In the genomic region with DNA sequence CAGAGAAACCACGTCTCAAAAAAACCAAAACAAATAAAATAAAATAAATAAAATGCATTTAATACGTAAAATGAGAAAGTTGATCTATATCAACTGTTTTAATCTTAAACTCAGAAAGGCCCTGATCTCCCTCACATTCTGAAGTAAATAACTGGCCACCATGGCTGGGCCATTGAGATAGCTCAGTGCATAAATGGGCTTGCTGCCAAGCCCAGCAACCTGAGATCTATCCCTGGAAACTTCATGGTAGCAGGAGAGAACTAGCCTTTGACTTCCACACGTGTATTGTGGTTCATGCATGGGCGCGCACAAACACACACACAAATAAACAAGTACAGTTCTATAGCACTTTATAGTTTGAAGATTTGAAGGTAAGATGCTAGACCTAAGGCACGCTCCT, we compare ENCODE assay signal across 19 mouse cellular contexts. TPM values are rescaled to one million over a fixed set of nuclear protein-coding genes. Genes with fewer than 3 reads are reported as not detected.
A peak's percentile ranks its signal among the peaks of the same experiment; 100 is the strongest.
DNase-seq lines count a peak whose midpoint lies in the region; ATAC-seq and TF ChIP-seq lines count a peak whose summit lies in the region.
"Had no signal": no experiment of that assay in that cellular context is flagged by ENCODE, and none has a peak within 500 bp of the region (broad histone marks: within the 10 kb centered on the region; RNA-seq: fewer than 3 reads in every experiment).

No protein-coding gene starts in this region.

- H3K4me3 ChIP-seq in CH12.LX (replicated peaks in 1 of 3; ENCODE audit: low read depth in 2 of 3, low read length in 2 of 3, poor library complexity in 1 of 3) (no peak overlapping the region), MEL (ENCODE audit: control insufficient read depth in 1 of 2, insufficient read depth in 1 of 2, low read depth in 2 of 2, low read length in 2 of 2) (no peak overlapping the region)
- H3K4me3 ChIP-seq: embryonic facial prominence, embryonic 10.5 days; embryonic facial prominence, embryonic 12.5 days; forebrain, embryonic 13.5 days; forebrain, embryonic 15.5 days had no signal

- TF ChIP-seq RAD21 in CH12.LX (IDR thresholded peaks at IDR 0.05; ENCODE audit: low read depth, low read length) (no peak), MEL (IDR thresholded peaks at IDR 0.05; ENCODE audit: low read depth, low read length) (no peak)

- TF ChIP-seq EP300 in CH12.LX (IDR thresholded peaks at IDR 0.05; ENCODE audit: low read length) (no peak), MEL (IDR thresholded peaks at IDR 0.05; ENCODE audit: low read depth in 1 of 2, low read length in 2 of 2) (peak; percentile 22 to 27; a peak in 3 of 4 replicates)

- H3K4me1 ChIP-seq in CH12.LX (ENCODE audit: control insufficient read depth in 1 of 2, insufficient read depth in 2 of 2) (peaks cover 29 to 98% of the 10 kb centered on the region in 2 experiments), MEL (ENCODE audit: control insufficient read depth in 1 of 2, insufficient read depth in 2 of 2, low read length in 2 of 2) (peaks cover 19 to 21% of the 10 kb centered on the region in 2 experiments)
- H3K4me1 ChIP-seq: embryonic facial prominence, embryonic 10.5 days; forebrain, embryonic 13.5 days had no signal

- no peaks in the 10 kb centered on the region for H3K27me3 ChIP-seq in CH12.LX (replicated peaks)
- no peaks in the 10 kb centered on the region for H3K27me3 ChIP-seq in MEL (ENCODE audit: control insufficient read depth in 1 of 2, insufficient read depth in 2 of 2, low read length in 2 of 2)
- H3K27me3 ChIP-seq: embryonic facial prominence, embryonic 12.5 days; forebrain, embryonic 13.5 days; forebrain, embryonic 15.5 days had no signal

- TF ChIP-seq CTCF in CH12.LX (conservative IDR thresholded peaks at IDR 0.05 in 1 of 2, IDR thresholded peaks at IDR 0.05 in 1 of 2; ENCODE audit: low read depth in 2 of 2, low read length in 2 of 2) = no peak
- no peak for TF ChIP-seq CTCF in MEL (IDR thresholded peaks at IDR 0.05 in 2 of 3, conservative IDR thresholded peaks at IDR 0.05 in 1 of 3; ENCODE audit: control insufficient read depth in 1 of 3, insufficient read depth in 1 of 3, low read depth in 2 of 3, low read length in 3 of 3, poor library complexity in 1 of 3, severe bottlenecking in 1 of 3)

- in situ Hi-C loops in CH12.LX (cut with MboI; ENCODE audit: low pct_ligation_motif_present, low pct_unique_long_range_greater_than_20kb, low sequenced_read_pairs) = no loop called here

- dilution Hi-C loops in CH12.LX (cut with MboI; ENCODE audit: extremely low pct_ligation_motif_present, extremely low pct_unique_long_range_greater_than_20kb, low sequenced_read_pairs) = no loop called here

- no peak overlapping the region; the same call in 1 of the 2 replicates for H3K9ac ChIP-seq in CH12.LX (ENCODE audit: insufficient read depth, low read depth)
- no peak overlapping the region for H3K9ac ChIP-seq in MEL (ENCODE audit: control insufficient read depth, low read depth, low read length, poor library complexity, severe bottlenecking)
- H3K9ac ChIP-seq: embryonic facial prominence, embryonic 12.5 days; forebrain, embryonic 13.5 days; forebrain, embryonic 15.5 days; forebrain, postnatal 0 days had no signal

- DNase-seq in CH12.LX (ENCODE audit: extremely low read depth) (no peak), MEL (ENCODE audit: low read depth, low spot score) (peak; percentile 57)
- no peak for DNase-seq in neural tube, embryonic 10.5 days (ENCODE audit: extremely low spot score, low spot score)
- no peak for DNase-seq in cerebellum, adult 9-11 months
- DNase-seq: adrenal gland, adult 2 months; adrenal gland, postnatal 10 days; adrenal gland, postnatal 25 days; cerebellum, adult 11 months; cerebellum, adult 18-20 months; cerebellum, adult 8-10 months; cerebellum, postnatal 10 days; cerebellum, postnatal 25 days; forebrain, postnatal 0 days had no signal

- ATAC-seq in megakaryocyte-erythroid progenitor cell, adult 5-6 weeks (replicated peaks; ENCODE audit: low FRiP score, low TSS enrichment, poor library complexity, severe bottlenecking) = peak; percentile 69; the same call in 1 of the 2 replicates
- ATAC-seq: forebrain, embryonic 13.5 days; forebrain, embryonic 15.5 days; forebrain, postnatal 0 days had no signal

- H3K36me3 ChIP-seq in CH12.LX (replicated peaks in 1 of 2; ENCODE audit: control insufficient read depth in 1 of 2, insufficient read depth in 1 of 2, low read length in 1 of 2) (peaks cover 6 to 21% of the 10 kb centered on the region in 2 experiments), MEL (ENCODE audit: control insufficient read depth in 1 of 2, insufficient read depth in 2 of 2, low read length in 2 of 2) (peaks cover 9 to 31% of the 10 kb centered on the region in 2 experiments)

- H3K27ac ChIP-seq in CH12.LX (ENCODE audit: insufficient read depth, low read depth) = no peak overlapping the region; the same call in 1 of the 2 replicates
- H3K27ac ChIP-seq in MEL (ENCODE audit: control insufficient read depth, low read depth, low read length) = no peak overlapping the region
- H3K27ac ChIP-seq: embryonic facial prominence, embryonic 10.5 days; embryonic facial prominence, embryonic 12.5 days; forebrain, embryonic 13.5 days; forebrain, embryonic 15.5 days had no signal

- H3K9me3 ChIP-seq in CH12.LX (replicated peaks; ENCODE audit: low read length) (no peaks in the 10 kb centered on the region), MEL (replicated peaks; ENCODE audit: insufficient read depth, low read length) (no peaks in the 10 kb centered on the region)
- H3K9me3 ChIP-seq: embryonic facial prominence, embryonic 10.5 days; embryonic facial prominence, embryonic 12.5 days; forebrain, embryonic 13.5 days; forebrain, embryonic 15.5 days; G1E had no signal

- TF ChIP-seq POLR2A in CH12.LX (IDR thresholded peaks at IDR 0.05; ENCODE audit: low read depth, low read length) (no peak), MEL (IDR thresholded peaks at IDR 0.05; ENCODE audit: control insufficient read depth in 1 of 2, insufficient read depth in 1 of 2, low read depth in 1 of 2, low read length in 2 of 2, poor library complexity in 1 of 2) (no peak)

- H3K79me2 ChIP-seq in CH12.LX (replicated peaks; ENCODE audit: control insufficient read depth, extremely low read depth, insufficient read depth, poor library complexity, severe bottlenecking) = peaks cover 81% of the 10 kb centered on the region
- peaks cover 71% of the 10 kb centered on the region for H3K79me2 ChIP-seq in MEL (ENCODE audit: control insufficient read depth, insufficient read depth, low read length, poor library complexity)

- peak overlapping the region; percentile 50; the same call in 1 of the 2 replicates for H3K4me2 ChIP-seq in CH12.LX (ENCODE audit: insufficient read depth, low read depth, poor library complexity, severe bottlenecking)
- H3K4me2 ChIP-seq: embryonic facial prominence, embryonic 12.5 days; forebrain, embryonic 13.5 days; forebrain, embryonic 15.5 days had no signal

TF ChIP-seq in CH12.LX, 34 proteins besides CTCF, POLR2A, EP300 and RAD21:
- TF ChIP-seq MAX (IDR thresholded peaks at IDR 0.05; ENCODE audit: low read length) = no peak
- TF ChIP-seq IRF4 (IDR thresholded peaks at IDR 0.05; ENCODE audit: low read depth, low read length) = no peak
- TF ChIP-seq ZC3H11A (IDR thresholded peaks at IDR 0.05; ENCODE audit: low read depth, low read length) = no peak

TF ChIP-seq in MEL, 35 proteins besides CTCF, POLR2A, EP300 and RAD21:
- TF ChIP-seq TCF12 (IDR thresholded peaks at IDR 0.05; ENCODE audit: low read depth, low read length) = peak; percentile 24; the same call in 1 of the 2 replicates
- peak; percentile 38; the same call in 1 of the 2 replicates for TF ChIP-seq MXI1 (IDR thresholded peaks at IDR 0.05; ENCODE audit: low read depth, low read length)
- TF ChIP-seq POLR2AphosphoS5 (IDR thresholded peaks at IDR 0.05; ENCODE audit: borderline replicate concordance, low read depth, low read length) = no peak
- no peak for TF ChIP-seq CHD2 (IDR thresholded peaks at IDR 0.05; ENCODE audit: low read length)
- peak; percentile 46 for TF ChIP-seq TAL1 (IDR thresholded peaks at IDR 0.05; ENCODE audit: low read length)
- no peak for TF ChIP-seq MYB (IDR thresholded peaks at IDR 0.05; ENCODE audit: low read depth, low read length)
- TF ChIP-seq MAX (IDR thresholded peaks at IDR 0.05; ENCODE audit: low read length) = 0 out of 2 replicates have a peak, but pooled peaks have one; percentile 26

RNA-seq across cellular contexts. Expression of gene Ubqln1, which starts 14.1 kb away (rescaled TPM):
- total RNA-seq in CH12.LX (2012; rRNA removed) (58.5 and 76.3 TPM in 2 replicates), CH12.LX (2014; rRNA removed) (166 and 189 TPM in 2 replicates), MEL (2012; rRNA removed) (68.6 and 77.2 TPM in 2 replicates)
- polyA plus RNA-seq in CH12.LX (2012; ENCODE audit: insufficient read length, low read depth) (119 and 130 TPM in 2 replicates), MEL (2012; ENCODE audit: insufficient read depth in 1 of 2, insufficient read length in 2 of 2, low read depth in 1 of 2, low replicate concordance in 2 of 2, missing spikeins in 1 of 2) (100 to 1,000 TPM in 1 of 2 experiments, not detected in 1; 146 TPM)
- 72.5 and 79.4 TPM in 2 replicates for total RNA-seq in megakaryocyte-erythroid progenitor cell, adult 5-6 weeks (2014; fragmentation: Nextera tagmentation)
- 76.5 and 87.6 TPM in 2 replicates for total RNA-seq in megakaryocyte-erythroid progenitor cell, adult 5-6 weeks (2017)

RNA-seq across cellular contexts. Expression of gene Idnk, which starts 43.9 kb away (rescaled TPM):
- total RNA-seq in CH12.LX (2012; rRNA removed) = 31.7 and 32.0 TPM in 2 replicates
- total RNA-seq in CH12.LX (2014; rRNA removed) = 24.2 and 25.5 TPM in 2 replicates
- polyA plus RNA-seq in CH12.LX (2012; ENCODE audit: insufficient read length, low read depth) = 45.0 and 47.1 TPM in 2 replicates
- 26.0 and 29.5 TPM in 2 replicates for total RNA-seq in MEL (2012; rRNA removed)
- polyA plus RNA-seq in MEL (2012; ENCODE audit: insufficient read depth in 1 of 2, insufficient read length in 2 of 2, low read depth in 1 of 2, low replicate concordance in 2 of 2, missing spikeins in 1 of 2) = 10 to 100 TPM in 1 of 2 experiments, not detected in 1; 50.3 TPM
- 28.7 and 32.6 TPM in 2 replicates for total RNA-seq in megakaryocyte-erythroid progenitor cell, adult 5-6 weeks (2014; fragmentation: Nextera tagmentation)
- 29.1 and 43.7 TPM in 2 replicates for total RNA-seq in megakaryocyte-erythroid progenitor cell, adult 5-6 weeks (2017)

Comparison
In these comparisons a context has a peak if more than half of its experiments do, and no peak if none do; other contexts are left out.
1. Of the 35 proteins assayed by ChIP-seq in both MEL and CH12.LX: peak only in MEL: EP300, MAX, MXI1 and TCF12; only in CH12.LX: none; in both: none; in neither: 31.